Mouse (Mus musculus): ENCODE measurements around the gene Glis1. TPM values are rescaled to one million over a fixed set of nuclear protein-coding genes. Genes with fewer than 3 reads are reported as not detected.
A peak's percentile ranks its signal among the peaks of the same experiment; 100 is the strongest.

Gene Glis1
- polyA plus RNA-seq, 2 experiments, result 0.10 to 0.35 TPM

DNA sequence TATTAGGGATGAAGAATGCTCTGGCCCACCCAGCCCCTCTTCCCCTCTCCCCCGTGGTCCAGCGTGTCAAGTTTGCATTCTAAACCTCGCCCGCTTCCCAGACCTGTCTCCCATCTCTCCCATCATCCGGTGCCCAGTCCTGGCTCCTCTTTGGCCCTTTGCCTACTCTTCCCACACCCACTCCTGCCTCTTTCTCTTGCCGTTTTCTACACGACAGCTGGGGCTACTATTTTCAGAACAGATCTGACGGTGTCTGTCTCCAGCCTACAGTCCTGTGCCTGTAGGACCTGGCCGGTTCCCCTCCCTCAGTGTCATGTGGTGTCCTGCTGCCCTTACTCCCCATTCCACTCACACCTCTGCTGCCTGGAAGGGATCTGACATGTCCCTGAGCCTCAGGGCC, 7.8 kb upstream of the Glis1 start:
- TF ChIP-seq EP300 (IDR thresholded peaks at IDR 0.05; ENCODE audit: low read depth) (no peak), CTCF (IDR thresholded peaks at IDR 0.05; ENCODE audit: low read depth) (no peak)
- H3K4me2 ChIP-seq (ENCODE audit: low read depth), result no peak overlapping the region
- H3K4me1 ChIP-seq (replicated peaks; ENCODE audit: control insufficient read depth in 2 of 2, insufficient read depth in 2 of 2, low read length in 1 of 2), result no peaks in the 10 kb centered on the region
- H3K36me3 ChIP-seq (replicated peaks; ENCODE audit: control insufficient read depth, insufficient read depth, low read depth), result no peaks in the 10 kb centered on the region
- no peak overlapping the region for H3K9ac ChIP-seq (replicated peaks)
- no peak overlapping the region for H3K27ac ChIP-seq
- no peak for ATAC-seq (ENCODE audit: insufficient read depth)
- whole genome bisulfite sequencing (ENCODE audit: insufficient replicate concordance), result 75% methylated on average over 9 of the region's 9 CpGs
- H3K27me3 ChIP-seq (ENCODE audit: control insufficient read depth, insufficient read depth, low read length), result no peaks in the 10 kb centered on the region
- DNase-seq (ENCODE audit: low read depth in 3 of 3, low spot score in 3 of 3), result no peak
- H3K9me3 ChIP-seq (ENCODE audit: control insufficient read depth, low read length), result no peaks in the 10 kb centered on the region
- H3K4me3 ChIP-seq (ENCODE audit: insufficient read depth in 1 of 2, low read depth in 2 of 2, low read length in 2 of 2), result no peak overlapping the region

DNA sequence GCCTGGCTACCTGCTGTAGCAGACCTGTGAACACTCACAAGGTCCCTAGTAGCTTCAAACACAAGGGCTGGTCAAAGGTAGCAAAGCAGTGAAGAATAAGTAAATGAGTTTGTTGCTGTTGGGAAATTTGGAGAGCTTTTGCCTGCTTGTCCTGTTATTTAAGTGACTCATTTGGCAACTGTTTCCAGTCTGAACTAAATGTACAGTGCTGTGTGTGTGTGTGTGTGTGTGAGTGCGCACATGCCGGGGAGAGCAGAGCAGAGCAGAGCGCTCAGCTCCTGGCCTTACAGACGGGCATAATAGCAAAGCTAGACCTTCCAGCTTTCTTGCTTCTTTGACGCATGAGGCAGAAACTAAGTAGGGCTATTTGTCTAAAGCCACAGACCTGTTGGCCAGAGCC, 1.7 kb upstream of the Glis1 start:
- no peak overlapping the region for H3K27ac ChIP-seq
- no peak for ATAC-seq (ENCODE audit: insufficient read depth)
- no peak overlapping the region for H3K4me2 ChIP-seq (ENCODE audit: low read depth)
- no peaks in the 10 kb centered on the region for H3K36me3 ChIP-seq (replicated peaks; ENCODE audit: control insufficient read depth, insufficient read depth, low read depth)
- no peak overlapping the region for H3K4me3 ChIP-seq (ENCODE audit: insufficient read depth in 1 of 2, low read depth in 2 of 2, low read length in 2 of 2)
- no peaks in the 10 kb centered on the region for H3K9me3 ChIP-seq (ENCODE audit: control insufficient read depth, low read length)
- 75% methylated on average over 5 of the region's 5 CpGs for WGBS (ENCODE audit: insufficient replicate concordance)
- no peak for TF ChIP-seq EP300 (IDR thresholded peaks at IDR 0.05; ENCODE audit: low read depth)
- TF ChIP-seq CTCF (IDR thresholded peaks at IDR 0.05; ENCODE audit: low read depth), result no peak
- no peak for DNase-seq (ENCODE audit: low read depth in 3 of 3, low spot score in 3 of 3)
- peaks cover 53% of the 10 kb centered on the region for H3K27me3 ChIP-seq (ENCODE audit: control insufficient read depth, insufficient read depth, low read length)
- H3K9ac ChIP-seq (replicated peaks), result no peak overlapping the region
- no peaks in the 10 kb centered on the region for H3K4me1 ChIP-seq (replicated peaks; ENCODE audit: control insufficient read depth in 2 of 2, insufficient read depth in 2 of 2, low read length in 1 of 2)

GRCm38 (mm10) chr4:107433998-107434355, 414 bp upstream of the Glis1 start:
- ATAC-seq (ENCODE audit: insufficient read depth), result no peak
- Histone ChIP-seq H3K4me2 (ENCODE audit: low read depth) (peak overlapping the region; percentile 69), H3K4me3 (ENCODE audit: insufficient read depth in 1 of 2, low read depth in 2 of 2, low read length in 2 of 2) (peak overlapping the region; percentile 3 to 57; a peak in 3 of 4 replicates), H3K9me3 (ENCODE audit: control insufficient read depth, low read length) (no peaks in the 10 kb centered on the region), H3K9ac (replicated peaks) (no peak overlapping the region), H3K36me3 (replicated peaks; ENCODE audit: control insufficient read depth, insufficient read depth, low read depth) (no peaks in the 10 kb centered on the region), H3K27me3 (ENCODE audit: control insufficient read depth, insufficient read depth, low read length) (peaks cover 56% of the 10 kb centered on the region), H3K27ac (no peak overlapping the region), H3K4me1 (replicated peaks; ENCODE audit: control insufficient read depth in 2 of 2, insufficient read depth in 2 of 2, low read length in 1 of 2) (no peaks in the 10 kb centered on the region)
- no peak for TF ChIP-seq CTCF (IDR thresholded peaks at IDR 0.05; ENCODE audit: low read depth)
- no peak for TF ChIP-seq EP300 (IDR thresholded peaks at IDR 0.05; ENCODE audit: low read depth)
- 12% methylated on average over 15 of the region's 15 CpGs for WGBS (ENCODE audit: insufficient replicate concordance)
- no peak for DNase-seq (ENCODE audit: low read depth in 3 of 3, low spot score in 3 of 3)

- Histone ChIP-seq H3K27ac (no peak overlapping the region), H3K4me3 (ENCODE audit: insufficient read depth in 1 of 2, low read depth in 2 of 2, low read length in 2 of 2) (peak overlapping the region in 1 of 2 experiments; percentile 57; a peak in 3 of 4 replicates), H3K9ac (replicated peaks) (no peak overlapping the region), H3K9me3 (ENCODE audit: control insufficient read depth, low read length) (no peaks in the 10 kb centered on the region), H3K4me1 (replicated peaks; ENCODE audit: control insufficient read depth in 2 of 2, insufficient read depth in 2 of 2, low read length in 1 of 2) (no peaks in the 10 kb centered on the region), H3K27me3 (ENCODE audit: control insufficient read depth, insufficient read depth, low read length) (peaks cover 62% of the 10 kb centered on the region), H3K36me3 (replicated peaks; ENCODE audit: control insufficient read depth, insufficient read depth, low read depth) (no peaks in the 10 kb centered on the region), H3K4me2 (ENCODE audit: low read depth) (peak overlapping the region; percentile 69)
- 3% methylated on average over 47 of the region's 47 CpGs for WGBS (ENCODE audit: insufficient replicate concordance)
- TF ChIP-seq CTCF (IDR thresholded peaks at IDR 0.05; ENCODE audit: low read depth), result no peak
- TF ChIP-seq EP300 (IDR thresholded peaks at IDR 0.05; ENCODE audit: low read depth), result no peak
- ATAC-seq (ENCODE audit: insufficient read depth) (no peak), DNase-seq (ENCODE audit: low read depth in 3 of 3, low spot score in 3 of 3) (no peak)
Measured at GRCm38 (mm10) chr4:107435238-107435946, 1.0 kb downstream of the Glis1 start.

DNA sequence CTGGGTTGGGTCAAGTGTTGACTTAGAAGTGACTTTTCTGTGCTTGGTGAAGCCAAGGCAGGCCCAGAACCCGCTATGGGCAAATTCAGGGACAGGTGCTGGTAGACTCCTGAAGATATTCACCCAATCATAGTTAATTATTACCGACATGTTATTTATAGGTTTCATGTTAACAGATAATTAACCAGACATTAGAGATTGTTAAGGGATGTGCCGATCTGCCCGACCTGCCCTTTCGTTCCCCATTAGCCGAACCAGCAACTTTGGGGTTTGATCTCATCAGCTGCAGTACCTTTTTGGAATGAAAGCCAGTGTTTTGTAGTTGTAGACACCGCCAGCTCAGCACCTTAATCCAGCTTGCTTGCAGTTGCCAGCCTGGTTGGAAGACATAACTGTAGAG, 2.1 kb downstream of the Glis1 start:
- WGBS (ENCODE audit: insufficient replicate concordance), result 76% methylated on average over 7 of the region's 7 CpGs
- Histone ChIP-seq H3K27ac (no peak overlapping the region), H3K4me2 (ENCODE audit: low read depth) (no peak overlapping the region), H3K9ac (replicated peaks) (no peak overlapping the region), H3K9me3 (ENCODE audit: control insufficient read depth, low read length) (no peaks in the 10 kb centered on the region), H3K36me3 (replicated peaks; ENCODE audit: control insufficient read depth, insufficient read depth, low read depth) (no peaks in the 10 kb centered on the region), H3K27me3 (ENCODE audit: control insufficient read depth, insufficient read depth, low read length) (peaks cover 62% of the 10 kb centered on the region), H3K4me3 (ENCODE audit: insufficient read depth in 1 of 2, low read depth in 2 of 2, low read length in 2 of 2) (no peak overlapping the region), H3K4me1 (replicated peaks; ENCODE audit: control insufficient read depth in 2 of 2, insufficient read depth in 2 of 2, low read length in 1 of 2) (peaks cover 0 to 6% of the 10 kb centered on the region in 2 experiments; a peak in 2 of 4 replicates)
- DNase-seq (ENCODE audit: low read depth in 3 of 3, low spot score in 3 of 3) (no peak), ATAC-seq (ENCODE audit: insufficient read depth) (no peak)
- no peak for TF ChIP-seq EP300 (IDR thresholded peaks at IDR 0.05; ENCODE audit: low read depth)
- no peak for TF ChIP-seq CTCF (IDR thresholded peaks at IDR 0.05; ENCODE audit: low read depth)

Measured in liver, embryonic 14.5 days (tissue).